Mouse (Mus musculus): ENCODE results near the gene Auts2. TPM values are rescaled to one million over a fixed set of nuclear protein-coding genes. Genes with fewer than 3 reads are reported as not detected.

The Auts2 gene
- polyA plus RNA-seq, 1 experiment from 2014 or later: 17.9 TPM

DNA sequence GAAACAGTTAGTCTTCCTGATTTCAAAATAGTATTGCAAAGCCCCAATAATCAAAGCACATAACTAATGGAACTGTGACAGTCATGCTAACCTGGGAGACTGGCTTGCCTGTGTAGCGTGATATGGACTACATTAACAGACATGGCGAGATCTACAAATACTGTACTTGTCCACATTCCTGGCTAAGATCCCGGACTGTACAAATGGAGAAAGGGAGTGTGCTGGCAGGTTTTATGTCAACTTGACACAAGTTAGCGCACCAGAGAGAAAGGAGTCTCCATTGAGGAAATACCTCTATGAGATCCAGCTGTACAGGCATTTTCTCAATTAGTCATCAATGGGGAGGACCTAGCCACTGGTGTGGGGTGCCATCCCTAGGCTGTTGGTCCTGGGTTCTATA is 353.0 kb downstream of the Auts2 start:
- 60% methylated on average over 4 of the region's 4 CpGs for WGBS
- no peaks in the 10 kb centered on the region for H3K36me3 ChIP-seq (ENCODE audit: insufficient read depth, low read length)
- no peaks in the 10 kb centered on the region for H3K9me3 ChIP-seq (ENCODE audit: low read length)
- H3K4me3 ChIP-seq (ENCODE audit: low read length): no peak overlapping the region
- no peak overlapping the region for H3K9ac ChIP-seq (replicated peaks; ENCODE audit: low read length)
- ATAC-seq (ENCODE audit: low FRiP score, low TSS enrichment): no peak
- H3K27me3 ChIP-seq (ENCODE audit: insufficient read depth, low read length): no peaks in the 10 kb centered on the region
- H3K27ac ChIP-seq (ENCODE audit: low read length): no peak overlapping the region
- peaks cover 43% of the 10 kb centered on the region for H3K4me1 ChIP-seq (ENCODE audit: insufficient read depth, low read length)
- no peak overlapping the region for H3K4me2 ChIP-seq (replicated peaks; ENCODE audit: low read depth, low read length)

DNA sequence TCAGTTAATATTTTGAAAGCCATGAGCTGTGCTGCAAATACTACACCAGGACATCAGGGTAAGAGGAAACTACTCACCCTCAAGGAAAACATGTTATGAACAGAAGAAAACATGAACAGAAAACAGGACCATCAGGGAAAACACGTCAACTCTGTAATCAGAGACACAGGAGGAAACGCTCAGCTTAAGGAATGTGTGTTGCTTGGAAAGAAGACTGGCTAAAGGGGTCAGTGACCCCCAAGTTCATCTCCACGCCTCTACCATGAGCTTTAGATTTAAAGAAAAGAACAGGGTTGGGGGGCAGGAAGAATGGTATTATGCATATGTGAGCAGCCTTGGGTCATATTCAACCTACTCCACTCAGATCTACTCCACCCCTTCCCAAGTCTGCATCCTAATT is 356.5 kb downstream of the Auts2 start:
- no peaks in the 10 kb centered on the region for H3K9me3 ChIP-seq (ENCODE audit: low read length)
- H3K27ac ChIP-seq (ENCODE audit: low read length): peak overlapping the region; percentile 63
- ATAC-seq (ENCODE audit: low FRiP score, low TSS enrichment): no peak
- no peak overlapping the region for H3K4me3 ChIP-seq (ENCODE audit: low read length)
- H3K9ac ChIP-seq (replicated peaks; ENCODE audit: low read length): no peak overlapping the region
- no peaks in the 10 kb centered on the region for H3K36me3 ChIP-seq (ENCODE audit: insufficient read depth, low read length)
- peaks cover 47% of the 10 kb centered on the region for H3K4me1 ChIP-seq (ENCODE audit: insufficient read depth, low read length)
- H3K4me2 ChIP-seq (replicated peaks; ENCODE audit: low read depth, low read length): peak overlapping the region; percentile 26
- no peaks in the 10 kb centered on the region for H3K27me3 ChIP-seq (ENCODE audit: insufficient read depth, low read length)
- WGBS: 24% methylated on average over 3 of the region's 3 CpGs

DNA sequence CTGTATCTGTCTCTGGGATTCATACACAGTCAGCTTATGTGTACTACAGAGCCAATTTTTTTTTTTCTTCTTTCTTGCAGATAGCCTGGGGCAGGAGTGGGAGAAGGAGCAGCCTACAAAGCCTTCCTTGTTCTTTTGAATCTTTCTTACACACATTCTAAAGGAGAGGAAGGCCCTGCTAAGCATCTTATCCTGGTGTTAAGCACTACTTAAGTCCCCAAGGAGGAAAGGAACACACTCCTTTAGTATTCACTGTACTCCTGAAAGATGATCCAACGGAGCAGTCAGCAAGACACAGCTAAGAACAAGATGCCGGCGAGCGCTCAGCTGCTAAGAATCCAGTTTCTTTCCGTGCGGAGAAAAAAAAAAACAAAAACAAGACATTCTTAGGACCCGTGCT is 356.9 kb downstream of the Auts2 start:
- ATAC-seq (ENCODE audit: low FRiP score, low TSS enrichment): no peak
- Histone ChIP-seq H3K9me3 (ENCODE audit: low read length) (no peaks in the 10 kb centered on the region), H3K4me2 (replicated peaks; ENCODE audit: low read depth, low read length) (peak overlapping the region; percentile 26), H3K27ac (ENCODE audit: low read length) (peak overlapping the region; percentile 63), H3K4me1 (ENCODE audit: insufficient read depth, low read length) (peaks cover 47% of the 10 kb centered on the region), H3K27me3 (ENCODE audit: insufficient read depth, low read length) (no peaks in the 10 kb centered on the region), H3K4me3 (ENCODE audit: low read length) (no peak overlapping the region), H3K36me3 (ENCODE audit: insufficient read depth, low read length) (no peaks in the 10 kb centered on the region), H3K9ac (replicated peaks; ENCODE audit: low read length) (0 out of 2 replicates have a peak overlapping the region, but pooled peaks have one; percentile 4)
- 6% methylated on average over 7 of the region's 7 CpGs for WGBS

DNA sequence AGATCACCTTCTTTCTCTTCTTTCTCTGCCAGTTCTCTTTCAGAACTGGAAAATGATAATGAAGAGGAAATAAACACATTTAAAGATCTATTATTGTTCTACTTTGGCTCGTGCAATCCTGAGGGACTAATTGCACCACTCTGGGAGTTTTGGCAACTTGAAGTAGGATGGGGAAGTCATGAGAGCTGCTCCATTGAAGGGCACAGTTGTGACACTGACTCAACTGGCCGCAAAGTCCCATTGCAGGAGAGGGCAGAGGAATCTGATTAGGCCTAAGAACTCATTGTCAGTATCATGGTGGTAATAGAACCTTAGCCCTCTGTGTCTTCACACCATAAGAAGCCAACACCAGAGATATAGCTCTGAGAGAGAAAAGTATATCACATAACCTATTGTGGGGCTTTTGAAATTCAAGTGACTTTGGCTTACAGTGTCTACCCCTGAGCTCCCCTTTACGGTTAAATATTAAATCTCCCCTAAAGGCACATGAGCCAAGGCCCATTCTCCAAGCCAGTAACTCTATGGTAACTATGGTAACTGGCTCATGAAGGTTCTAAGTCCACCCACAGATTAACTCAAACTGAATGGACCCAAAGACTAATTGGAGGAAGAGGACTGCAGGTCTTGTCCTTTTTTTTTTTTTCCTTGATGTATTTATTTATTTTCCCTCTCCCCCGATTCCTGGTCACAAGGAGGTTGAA is 358.6 kb downstream of the Auts2 start:
- Histone ChIP-seq H3K9me3 (ENCODE audit: low read length) (no peaks in the 10 kb centered on the region), H3K4me1 (ENCODE audit: insufficient read depth, low read length) (peaks cover 38% of the 10 kb centered on the region), H3K4me2 (replicated peaks; ENCODE audit: low read depth, low read length) (peak overlapping the region; percentile 22; the same call in 1 of the 2 replicates), H3K27ac (ENCODE audit: low read length) (peak overlapping the region; percentile 69; the same call in 1 of the 2 replicates), H3K4me3 (ENCODE audit: low read length) (no peak overlapping the region), H3K9ac (replicated peaks; ENCODE audit: low read length) (no peak overlapping the region), H3K27me3 (ENCODE audit: insufficient read depth, low read length) (no peaks in the 10 kb centered on the region), H3K36me3 (ENCODE audit: insufficient read depth, low read length) (no peaks in the 10 kb centered on the region)
- WGBS: 57% methylated on average over 4 of the region's 4 CpGs
- ATAC-seq (ENCODE audit: low FRiP score, low TSS enrichment): peak; percentile 88

DNA sequence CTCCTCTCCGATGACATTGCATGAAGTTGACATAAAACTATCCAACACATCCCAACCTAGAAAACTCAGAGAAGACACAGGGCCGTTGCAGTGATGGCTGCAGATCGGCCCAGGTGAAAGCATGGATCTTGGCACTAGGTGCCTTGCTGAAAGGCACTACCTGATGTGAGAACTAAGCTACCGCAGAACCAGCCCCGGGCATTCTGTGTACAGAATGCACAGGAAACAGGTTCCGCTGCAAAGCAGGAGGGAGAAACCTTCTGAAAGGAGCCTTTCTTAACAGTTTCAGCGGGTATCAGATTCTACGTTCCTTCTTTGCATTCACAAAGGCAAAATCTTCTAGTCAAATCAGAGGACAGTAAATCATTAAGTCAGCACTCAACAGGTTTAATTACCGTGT is 361.1 kb downstream of the Auts2 start:
- H3K27ac ChIP-seq (ENCODE audit: low read length): peak overlapping the region; percentile 51; the same call in 1 of the 2 replicates
- H3K4me1 ChIP-seq (ENCODE audit: insufficient read depth, low read length): peaks cover 34% of the 10 kb centered on the region
- no peak overlapping the region for H3K4me2 ChIP-seq (replicated peaks; ENCODE audit: low read depth, low read length)
- no peak for ATAC-seq (ENCODE audit: low FRiP score, low TSS enrichment)
- no peak overlapping the region for H3K4me3 ChIP-seq (ENCODE audit: low read length)
- no peaks in the 10 kb centered on the region for H3K36me3 ChIP-seq (ENCODE audit: insufficient read depth, low read length)
- H3K9ac ChIP-seq (replicated peaks; ENCODE audit: low read length): no peak overlapping the region
- H3K9me3 ChIP-seq (ENCODE audit: low read length): no peaks in the 10 kb centered on the region
- 64% methylated on average over 9 of the region's 9 CpGs for WGBS
- no peaks in the 10 kb centered on the region for H3K27me3 ChIP-seq (ENCODE audit: insufficient read depth, low read length)

DNA sequence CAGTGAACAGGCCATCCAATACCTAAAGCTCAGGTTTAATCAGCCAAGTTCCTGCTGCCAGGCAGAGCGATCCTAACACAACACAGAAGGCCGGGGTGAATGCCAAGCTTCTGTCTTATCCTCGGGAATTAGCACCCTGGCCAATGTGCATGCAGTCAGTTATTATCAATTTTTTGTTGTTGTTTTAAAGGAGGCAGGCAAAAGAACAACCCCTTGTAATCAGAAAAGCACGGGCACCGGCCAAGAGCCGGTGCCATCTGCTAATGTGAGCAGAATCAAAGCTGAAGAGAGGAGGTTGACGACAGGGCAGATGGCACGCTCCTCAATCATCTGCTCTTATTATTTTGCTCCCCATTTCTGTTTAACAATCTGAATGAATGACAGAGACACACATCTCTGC is 373.1 kb downstream of the Auts2 start:
- Histone ChIP-seq H3K36me3 (ENCODE audit: insufficient read depth, low read length) (no peaks in the 10 kb centered on the region), H3K4me1 (ENCODE audit: insufficient read depth, low read length) (peaks cover 8% of the 10 kb centered on the region; the same call in 1 of the 2 replicates)

DNA sequence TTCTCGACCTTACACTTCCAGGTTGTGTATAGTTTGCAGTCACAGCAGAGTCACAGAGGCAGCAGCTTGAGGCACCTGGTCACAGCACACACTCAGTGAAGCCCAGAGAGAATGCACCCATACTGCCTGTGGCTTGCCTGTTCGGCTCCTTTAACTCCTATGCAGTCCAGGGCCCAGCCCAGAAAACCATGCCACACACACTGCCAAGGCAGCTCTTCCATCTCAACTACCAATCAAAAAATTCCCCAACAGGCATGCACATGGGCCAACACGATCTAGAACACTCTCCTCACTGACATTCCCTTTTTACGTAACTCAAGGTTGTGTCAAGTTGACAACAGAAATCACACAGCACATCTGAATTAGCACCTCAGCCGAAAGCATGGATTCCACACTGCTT is 374.3 kb downstream of the Auts2 start:
- H3K36me3 ChIP-seq (ENCODE audit: insufficient read depth, low read length): no peaks in the 10 kb centered on the region
- no peak overlapping the region for H3K9ac ChIP-seq (replicated peaks; ENCODE audit: low read length)
- H3K9me3 ChIP-seq (ENCODE audit: low read length): no peaks in the 10 kb centered on the region
- H3K4me2 ChIP-seq (replicated peaks; ENCODE audit: low read depth, low read length): no peak overlapping the region
- H3K27ac ChIP-seq (ENCODE audit: low read length): no peak overlapping the region
- H3K4me1 ChIP-seq (ENCODE audit: insufficient read depth, low read length): peaks cover 8% of the 10 kb centered on the region; the same call in 1 of the 2 replicates
- no peak for ATAC-seq (ENCODE audit: low FRiP score, low TSS enrichment)
- H3K4me3 ChIP-seq (ENCODE audit: low read length): no peak overlapping the region
- no peaks in the 10 kb centered on the region for H3K27me3 ChIP-seq (ENCODE audit: insufficient read depth, low read length)
- WGBS: 86% methylated on average over 5 of the region's 5 CpGs

More for the DNA sequence above, 373.1 kb downstream of the Auts2 start:
- no peak overlapping the region for H3K27ac ChIP-seq (ENCODE audit: low read length)
- no peak for ATAC-seq (ENCODE audit: low FRiP score, low TSS enrichment)
- H3K4me3 ChIP-seq (ENCODE audit: low read length): no peak overlapping the region
- no peak overlapping the region for H3K4me2 ChIP-seq (replicated peaks; ENCODE audit: low read depth, low read length)
- H3K27me3 ChIP-seq (ENCODE audit: insufficient read depth, low read length): no peaks in the 10 kb centered on the region
- H3K9me3 ChIP-seq (ENCODE audit: low read length): no peaks in the 10 kb centered on the region
- H3K9ac ChIP-seq (replicated peaks; ENCODE audit: low read length): no peak overlapping the region
- 55% methylated on average over 8 of the region's 8 CpGs for WGBS

DNA sequence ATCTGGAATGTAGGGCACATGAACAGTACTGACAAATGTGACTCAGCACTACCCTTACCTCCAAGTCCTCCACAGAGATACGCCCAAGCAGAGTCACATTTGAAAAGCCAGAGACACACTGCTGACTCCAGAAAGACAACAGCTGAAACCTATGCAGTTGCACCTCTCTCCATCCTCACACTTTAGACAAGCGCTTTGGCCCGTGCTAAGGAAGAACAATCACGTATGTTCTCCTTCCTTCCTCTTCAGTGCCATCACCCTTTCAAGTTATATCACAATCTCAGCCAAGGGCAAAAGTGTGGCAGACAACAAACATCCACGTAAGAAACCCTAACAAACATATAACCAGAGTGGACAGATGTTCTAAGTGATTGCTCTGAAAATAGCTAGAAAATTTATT is 374.9 kb downstream of the Auts2 start:
- ATAC-seq (ENCODE audit: low FRiP score, low TSS enrichment): no peak
- no peak overlapping the region for H3K4me2 ChIP-seq (replicated peaks; ENCODE audit: low read depth, low read length)
- H3K4me3 ChIP-seq (ENCODE audit: low read length): no peak overlapping the region
- H3K9ac ChIP-seq (replicated peaks; ENCODE audit: low read length): no peak overlapping the region
- H3K27me3 ChIP-seq (ENCODE audit: insufficient read depth, low read length): no peaks in the 10 kb centered on the region
- peaks cover 8% of the 10 kb centered on the region; the same call in 1 of the 2 replicates for H3K4me1 ChIP-seq (ENCODE audit: insufficient read depth, low read length)
- H3K9me3 ChIP-seq (ENCODE audit: low read length): no peaks in the 10 kb centered on the region
- H3K36me3 ChIP-seq (ENCODE audit: insufficient read depth, low read length): no peaks in the 10 kb centered on the region
- WGBS: 90% methylated on average over 5 of the region's 5 CpGs
- H3K27ac ChIP-seq (ENCODE audit: low read length): no peak overlapping the region

DNA sequence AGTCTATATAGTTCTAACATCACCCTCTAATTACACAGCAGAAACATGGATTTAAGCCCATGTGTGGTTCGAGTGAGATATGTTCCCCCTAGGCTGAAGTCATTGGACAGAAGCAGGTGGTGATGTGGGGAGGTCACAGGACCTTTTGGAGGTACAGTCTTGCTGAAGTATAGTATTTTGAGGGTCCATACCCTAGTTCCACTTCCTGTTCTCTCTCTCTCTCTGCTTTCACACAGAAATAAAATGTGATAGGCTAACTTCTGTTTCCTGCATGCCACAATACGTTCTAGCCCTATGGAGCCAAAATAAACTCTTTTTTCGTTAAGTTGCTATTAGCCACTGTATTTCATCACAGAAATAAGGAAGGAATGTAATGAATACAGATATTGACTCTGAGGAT is 376.6 kb downstream of the Auts2 start:
- peaks cover 15% of the 10 kb centered on the region for H3K4me1 ChIP-seq (ENCODE audit: insufficient read depth, low read length)
- no peak overlapping the region for H3K4me2 ChIP-seq (replicated peaks; ENCODE audit: low read depth, low read length)
- H3K36me3 ChIP-seq (ENCODE audit: insufficient read depth, low read length): no peaks in the 10 kb centered on the region
- H3K9ac ChIP-seq (replicated peaks; ENCODE audit: low read length): no peak overlapping the region
- no peak for ATAC-seq (ENCODE audit: low FRiP score, low TSS enrichment)
- WGBS: 59% methylated on average over 3 of the region's 3 CpGs
- no peaks in the 10 kb centered on the region for H3K27me3 ChIP-seq (ENCODE audit: insufficient read depth, low read length)
- H3K27ac ChIP-seq (ENCODE audit: low read length): no peak overlapping the region
- no peaks in the 10 kb centered on the region for H3K9me3 ChIP-seq (ENCODE audit: low read length)
- no peak overlapping the region for H3K4me3 ChIP-seq (ENCODE audit: low read length)

DNA sequence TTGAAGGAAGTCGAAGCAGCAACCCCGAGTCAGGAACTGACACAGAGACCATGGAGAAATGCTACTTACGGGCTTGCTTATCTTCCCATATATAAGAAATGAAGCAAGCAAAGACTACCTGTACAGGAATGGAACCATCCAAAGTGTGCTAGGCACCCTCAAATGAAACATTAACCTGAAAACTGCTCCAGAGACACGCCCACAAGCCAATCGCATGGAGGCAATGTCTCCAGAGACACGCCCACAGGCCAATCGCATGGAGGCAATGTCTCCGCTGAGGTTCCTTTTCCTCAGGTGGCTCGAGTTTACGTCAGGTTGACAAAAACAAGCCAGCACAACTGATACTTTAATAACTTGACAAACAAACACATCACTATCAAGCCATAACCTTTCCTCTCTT is 379.2 kb downstream of the Auts2 start:
- WGBS: 81% methylated on average over 10 of the region's 10 CpGs
- H3K4me3 ChIP-seq (ENCODE audit: low read length): no peak overlapping the region
- no peak overlapping the region for H3K27ac ChIP-seq (ENCODE audit: low read length)
- no peaks in the 10 kb centered on the region for H3K27me3 ChIP-seq (ENCODE audit: insufficient read depth, low read length)
- H3K9me3 ChIP-seq (ENCODE audit: low read length): no peaks in the 10 kb centered on the region
- peaks cover 19% of the 10 kb centered on the region for H3K4me1 ChIP-seq (ENCODE audit: insufficient read depth, low read length)
- no peak for ATAC-seq (ENCODE audit: low FRiP score, low TSS enrichment)
- no peak overlapping the region for H3K4me2 ChIP-seq (replicated peaks; ENCODE audit: low read depth, low read length)
- no peak overlapping the region for H3K9ac ChIP-seq (replicated peaks; ENCODE audit: low read length)
- no peaks in the 10 kb centered on the region for H3K36me3 ChIP-seq (ENCODE audit: insufficient read depth, low read length)

Data from kidney, embryonic 16.5 days (tissue).